Mouse (Mus musculus): ENCODE results near the gene Evpl.

- TF ChIP-seq CTCF (IDR thresholded peaks at IDR 0.05; ENCODE audit: low read depth, low read length) (no peak), POLR2A (IDR thresholded peaks at IDR 0.05; ENCODE audit: borderline replicate concordance, low read depth, low read length) (no peak)
Measured at GRCm38 (mm10) chr11:116171959-116172358, 65.9 kb downstream of the Evpl start.

All from bone marrow macrophage, adult 2 months (primary cell).